Mouse (Mus musculus) olfactory bulb, adult 2 months (tissue): ENCODE results near the gene Chga. TPM values are rescaled to one million over a fixed set of nuclear protein-coding genes. Genes with fewer than 3 reads are reported as not detected.
A peak's percentile ranks its signal among the peaks of the same experiment; 100 is the strongest.

ENCODE experiments used
- H3K27ac ChIP-seq: fragments of 200-500 bp; 2 replicates; pipeline ENCODE4 v1.5.1; 2012; ENCODE audit warnings: low read depth, low read length; ENCODE audit not compliant: insufficient read depth
- H3K4me1 ChIP-seq: fragments of 200-500 bp; 2 replicates; pipeline ENCODE4 v1.6.1; 2012; ENCODE audit warnings: low read length; ENCODE audit not compliant: control insufficient read depth, insufficient read depth
- H3K4me3 ChIP-seq: fragments of 200-500 bp; 2 replicates; pipeline ENCODE4 v1.5.1; 2012; ENCODE audit warnings: mild to moderate bottlenecking, low read depth, low read length, moderate library complexity; ENCODE audit not compliant: insufficient read depth
- CTCF ChIP-seq: fragments of 200-500 bp; IDR thresholded peaks from 2 replicates; pipeline ENCODE4 v1.5.1; 2012; ENCODE audit warnings: low read depth, mild to moderate bottlenecking, low read length, moderate library complexity; ENCODE audit not compliant: insufficient read depth
- POLR2A ChIP-seq: fragments of 200-500 bp; IDR thresholded peaks from 2 replicates; pipeline ENCODE4 v1.6.1; 2012; ENCODE audit warnings: mild to moderate bottlenecking, low read depth, low read length, moderate library complexity; ENCODE audit not compliant: insufficient read depth
- WGBS: fragments of 180-500 bp; shearing (Covaris S2); methylation state at CpG from one replicate; pipeline ENCODE4 v1.1.7; 2018; 5-methylcytosine and 5-hydroxymethylcytosine counted together
- polyA plus RNA-seq: library from polyadenylated mRNA; stranded (reverse); fragments of >200 nt; gene quantifications from 2 replicates; pipeline ENCODE4 v1.2.4, GENCODE M21; 2012; ENCODE audit warnings: low replicate concordance; ENCODE audit not compliant: missing spikeins, insufficient read depth, insufficient read length

Chga gene
- not detected in 2 replicates for polyA plus RNA-seq

DNA sequence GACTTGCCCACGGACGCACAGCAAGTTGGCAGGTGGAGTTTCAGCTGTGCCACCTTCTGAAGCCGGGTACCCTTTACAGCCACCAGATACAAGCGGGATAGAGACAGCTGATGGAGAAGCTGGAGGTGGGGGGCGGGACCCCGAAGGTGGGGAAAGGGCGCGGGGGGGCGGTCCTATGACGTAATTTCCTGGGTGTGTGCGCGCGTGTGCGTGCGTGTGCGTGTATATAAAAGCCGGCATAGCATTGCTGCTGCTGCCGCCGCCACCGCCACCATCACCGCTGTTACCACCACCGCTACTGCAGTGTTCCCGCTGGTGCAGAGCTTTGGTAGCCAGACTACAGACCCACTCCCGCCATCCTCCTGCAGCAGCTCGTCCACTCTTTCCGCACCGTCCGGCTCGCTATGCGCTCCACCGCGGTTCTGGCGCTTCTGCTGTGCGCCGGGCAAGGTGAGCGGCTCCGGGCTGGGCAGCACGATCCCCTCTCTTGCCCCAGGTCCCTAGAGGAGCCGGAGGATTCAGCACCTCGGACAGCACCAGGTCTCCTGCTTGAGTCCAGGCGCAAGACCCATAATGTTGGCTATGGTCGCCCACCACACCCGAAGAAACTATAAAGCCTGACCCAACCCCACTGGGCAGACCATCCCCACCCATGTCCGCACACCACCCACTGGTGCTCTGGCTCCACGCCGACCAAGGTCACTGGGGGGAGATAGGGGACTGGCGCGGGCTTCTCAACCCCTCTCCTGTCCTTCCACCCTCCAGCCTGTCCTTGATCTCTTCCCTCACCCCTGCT is at the start of gene Chga:
TSS of gene Chga (plus strand) at position 249 of the 796 bp plus-strand sequence.
- TF ChIP-seq CTCF (no peak), POLR2A (peak; percentile 98)
- peak within 1 kb of the TSS; percentile 56 for H3K4me3 ChIP-seq
- no peak within 1 kb of the TSS for H3K27ac ChIP-seq
- 2% methylated on average over 45 of the region's 48 CpGs for WGBS
- H3K4me1 ChIP-seq, result peaks cover 20% of the 10 kb centered on the region

DNA sequence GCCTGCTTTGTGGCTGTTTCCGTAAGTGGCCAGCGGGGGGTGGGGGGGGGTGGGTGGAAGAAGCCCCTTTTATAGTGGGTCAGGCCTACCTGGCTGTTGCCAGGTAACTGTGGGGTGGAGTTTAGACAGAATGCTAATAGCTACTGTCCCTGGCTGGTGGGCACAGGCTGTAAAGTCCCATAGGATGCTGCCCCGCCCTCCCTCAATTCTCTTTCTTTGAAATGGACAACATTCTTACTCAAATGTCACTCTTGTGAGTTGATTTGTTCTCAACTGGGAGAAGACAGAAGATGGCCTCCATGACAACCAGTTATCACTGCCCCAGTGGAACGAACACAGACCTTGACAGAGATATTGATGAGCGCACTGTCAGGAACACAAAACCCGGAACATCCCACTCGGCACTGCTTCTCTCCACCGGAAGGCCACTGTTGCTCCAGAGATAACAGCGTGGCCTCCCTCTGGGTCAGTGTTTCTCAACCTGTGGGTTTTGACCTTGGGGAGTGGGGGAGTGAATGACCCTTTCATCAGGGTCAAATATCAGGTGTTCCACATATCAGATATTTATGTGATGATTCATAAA is 49.5 kb upstream of the Chga start:
- WGBS, result 93% methylated on average over 9 of the region's 9 CpGs
- no peak overlapping the region for H3K4me3 ChIP-seq
- H3K4me1 ChIP-seq, result peaks cover 5% of the 10 kb centered on the region; the same call in 1 of the 2 replicates
- TF ChIP-seq CTCF (no peak), POLR2A (no peak)
- H3K27ac ChIP-seq, result no peak overlapping the region

- H3K27ac ChIP-seq, result no peak overlapping the region
- no peak for TF ChIP-seq POLR2A
- no peak for TF ChIP-seq CTCF
- peaks cover 10% of the 10 kb centered on the region for H3K4me1 ChIP-seq
- WGBS, result 96% methylated on average over 7 of the region's 7 CpGs
- H3K4me3 ChIP-seq, result no peak overlapping the region
These were observed 48.8 kb upstream of the Chga start for GRCm38 (mm10) chr12:102505949-102506348.

- no peak for TF ChIP-seq CTCF
- no peak for TF ChIP-seq POLR2A
These were observed 43.4 kb upstream of the Chga start for GRCm38 (mm10) chr12:102511363-102511762.

GRCm38 (mm10) chr12:102514151-102514550 is 40.6 kb upstream of the Chga start:
- Histone ChIP-seq H3K4me3 (no peak overlapping the region), H3K4me1 (peaks cover 20% of the 10 kb centered on the region), H3K27ac (no peak overlapping the region)
- 54% methylated on average over 6 of the region's 6 CpGs for WGBS
- TF ChIP-seq CTCF (no peak), POLR2A (no peak)

More at GRCm38 (mm10) chr12:102511363-102511762, 43.4 kb upstream of the Chga start:
- no peak overlapping the region for H3K4me3 ChIP-seq
- WGBS, result 7% methylated on average over 3 of the region's 3 CpGs
- no peak overlapping the region for H3K27ac ChIP-seq
- H3K4me1 ChIP-seq, result peaks cover 21% of the 10 kb centered on the region

DNA sequence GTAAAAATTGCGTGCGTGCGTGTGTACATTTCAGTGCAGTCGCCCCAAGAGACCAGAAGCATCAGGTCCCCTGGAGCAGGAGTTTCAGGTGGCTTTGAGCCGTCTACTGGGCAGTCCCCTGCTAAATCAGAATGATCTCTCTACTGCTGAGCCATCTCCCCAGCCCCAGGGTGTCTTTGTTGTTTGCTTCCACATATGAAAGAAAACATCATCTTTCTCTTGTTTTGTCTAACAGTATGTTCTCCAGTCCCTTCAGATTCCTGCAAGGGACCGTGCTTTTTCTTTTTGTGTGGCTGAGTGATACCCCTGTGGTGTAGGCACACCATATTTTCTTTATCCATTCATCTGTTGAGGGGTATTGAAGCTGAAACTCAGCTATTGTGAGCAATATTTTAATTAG is 40.0 kb upstream of the Chga start:
- WGBS, result 85% methylated on average over 6 of the region's 6 CpGs
- H3K27ac ChIP-seq, result no peak overlapping the region
- peaks cover 16% of the 10 kb centered on the region for H3K4me1 ChIP-seq
- TF ChIP-seq CTCF (no peak), POLR2A (no peak)
- H3K4me3 ChIP-seq, result no peak overlapping the region

DNA sequence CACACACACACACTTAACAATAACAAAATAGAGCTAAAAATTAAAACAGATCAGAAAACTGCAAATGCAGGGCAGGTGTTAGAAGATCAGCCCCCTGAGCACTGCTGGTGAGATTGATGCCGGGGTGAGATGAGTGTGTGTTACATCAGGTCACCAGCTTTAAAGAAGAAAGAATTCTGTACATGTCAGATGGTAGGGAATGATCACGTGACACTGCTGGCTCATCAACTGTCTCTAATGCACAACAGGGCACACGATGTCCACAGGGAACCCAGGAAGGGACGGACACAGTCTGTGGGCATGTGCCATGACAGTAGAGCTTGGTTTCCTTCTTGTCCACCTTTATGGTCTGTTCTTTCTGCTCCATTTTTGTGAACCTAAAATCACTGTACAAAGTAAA is 38.6 kb upstream of the Chga start:
- Histone ChIP-seq H3K4me3 (no peak overlapping the region), H3K27ac (no peak overlapping the region), H3K4me1 (peaks cover 10% of the 10 kb centered on the region)
- 93% methylated on average over 4 of the region's 4 CpGs for WGBS
- no peak for TF ChIP-seq POLR2A
- TF ChIP-seq CTCF, result no peak

DNA sequence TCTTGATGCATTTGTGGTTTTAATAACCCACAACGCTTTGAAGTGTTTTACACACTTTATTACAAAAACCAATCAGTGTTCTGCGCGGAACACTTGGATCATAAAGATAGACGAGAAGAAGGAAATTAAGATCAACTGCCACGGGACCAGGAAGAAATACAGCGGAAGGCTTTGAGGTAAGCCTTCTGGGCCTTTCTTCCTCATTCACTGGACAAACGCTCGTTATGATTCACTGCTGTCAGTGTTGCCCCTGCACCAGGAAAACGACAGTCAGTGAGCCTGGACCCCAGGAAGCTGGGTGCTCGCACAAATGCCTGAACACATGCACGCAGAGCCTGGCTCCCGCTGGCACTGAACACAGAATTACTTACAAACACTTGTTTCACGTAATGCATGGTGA is 37.1 kb upstream of the Chga start:
- Histone ChIP-seq H3K27ac (no peak overlapping the region), H3K4me1 (0 out of 2 replicates have a peak, but pooled peaks cover 4% of the 10 kb centered on the region), H3K4me3 (no peak overlapping the region)
- 82% methylated on average over 13 of the region's 13 CpGs for WGBS
- TF ChIP-seq POLR2A, result no peak
- no peak for TF ChIP-seq CTCF

- Histone ChIP-seq H3K4me1 (no peaks in the 10 kb centered on the region), H3K27ac (no peak overlapping the region), H3K4me3 (no peak overlapping the region)
- TF ChIP-seq CTCF, result no peak
- TF ChIP-seq POLR2A, result no peak
- 96% methylated on average over 12 of the region's 12 CpGs for WGBS
These were observed 34.6 kb upstream of the Chga start for GRCm38 (mm10) chr12:102519929-102520720.
